Comparison of ENCODE assay signal across 41 mouse cellular contexts in the genomic region with DNA sequence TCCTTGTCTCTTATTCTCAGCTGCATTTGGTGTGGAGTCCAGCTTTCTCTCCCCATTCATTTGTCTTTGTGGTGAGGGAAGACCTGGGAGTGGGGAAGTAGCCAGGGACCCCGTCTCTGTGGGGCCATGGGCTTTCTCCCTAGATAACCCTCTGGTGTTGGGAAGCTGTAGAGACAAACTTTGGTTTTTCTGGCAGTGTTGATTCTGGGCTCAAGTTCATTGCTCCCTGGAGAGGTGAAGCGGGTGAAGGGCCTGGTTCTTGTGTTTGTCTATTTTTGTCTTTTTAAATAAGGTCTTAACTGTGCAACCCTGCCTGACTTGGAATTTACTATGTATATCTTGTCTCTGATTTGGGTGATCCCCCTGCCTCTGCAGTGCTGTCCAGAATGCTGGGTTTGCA. TPM values are rescaled to one million over a fixed set of nuclear protein-coding genes. Genes with fewer than 3 reads are reported as not detected.
"Had no signal": no experiment of that assay in that cellular context is flagged by ENCODE, and none has a peak within 500 bp of the region (broad histone marks: within the 10 kb centered on the region; RNA-seq: fewer than 3 reads in every experiment).

No protein-coding gene starts in this region.

- H3K9me3 ChIP-seq: hindbrain, embryonic 13.5 days; hindbrain, embryonic 15.5 days; kidney, embryonic 15.5 days; limb, embryonic 13.5 days; limb, embryonic 15.5 days; liver, embryonic 12.5 days had no signal

- H3K4me2 ChIP-seq: heart, embryonic 11.5 days; hindbrain, embryonic 13.5 days; hindbrain, embryonic 15.5 days; kidney, embryonic 15.5 days; limb, embryonic 13.5 days; limb, embryonic 15.5 days; liver, embryonic 12.5 days had no signal

- H3K27me3 ChIP-seq: hindbrain, embryonic 13.5 days; hindbrain, embryonic 15.5 days; kidney, embryonic 15.5 days; limb, embryonic 13.5 days; limb, embryonic 15.5 days; liver, embryonic 12.5 days had no signal

- H3K4me3 ChIP-seq: heart, adult 2 months; hindbrain, embryonic 13.5 days; hindbrain, embryonic 15.5 days; kidney, embryonic 15.5 days; limb, embryonic 13.5 days; limb, embryonic 15.5 days; liver, embryonic 12.5 days had no signal

- H3K9ac ChIP-seq: hindbrain, embryonic 15.5 days; kidney, embryonic 15.5 days; limb, embryonic 13.5 days; limb, embryonic 15.5 days; liver, embryonic 12.5 days; liver, embryonic 14.5 days had no signal

- ATAC-seq: hindbrain, postnatal 0 days; intestine, embryonic 16.5 days; liver, embryonic 12.5 days had no signal

- DNase-seq: gastrocnemius, postnatal 10 days; gastrocnemius, postnatal 36 days; heart, adult 11 months; heart, adult 2 months; heart, postnatal 10 days; heart, postnatal 36 days; kidney, adult 11 months; kidney, adult 2 months; kidney, adult 9 months; kidney, postnatal 14 days; layer of hippocampus, adult 9-11 months; layer of hippocampus, postnatal 36 days; left cerebral cortex, postnatal 4 days had no signal

- H3K27ac ChIP-seq: heart, adult 2 months; hindbrain, embryonic 13.5 days; hindbrain, embryonic 15.5 days; hindbrain, postnatal 0 days; kidney, embryonic 15.5 days; kidney, postnatal 0 days; limb, embryonic 13.5 days; limb, embryonic 15.5 days; liver, embryonic 12.5 days; liver, embryonic 14.5 days had no signal

RNA-seq across cellular contexts. Expression of a gene that starts 19.6 kb away (rescaled TPM):
- total RNA-seq: gastrocnemius, postnatal 36 days; hematopoietic stem cell, adult 5-6 weeks; hindbrain, postnatal 0 days; layer of hippocampus, adult 18-20 months; layer of hippocampus, adult 8-10 months; layer of hippocampus, postnatal 14 days; layer of hippocampus, postnatal 36 days; left cerebral cortex, adult 18-20 months; left cerebral cortex, adult 8-10 months; left cerebral cortex, postnatal 10 days; left cerebral cortex, postnatal 25 days; left cerebral cortex, postnatal 4 days had no signal
- polyA plus RNA-seq: hindbrain, embryonic 15.5 days; hindbrain, postnatal 0 days had no signal

RNA-seq across cellular contexts. Expression of a gene that starts 35.6 kb away (rescaled TPM):
- total RNA-seq: gastrocnemius, adult 18-20 months; gastrocnemius, postnatal 10 days; gastrocnemius, postnatal 36 days; heart, adult 2 months; heart, postnatal 10 days; heart, postnatal 36 days; hematopoietic stem cell, adult 5-6 weeks; hindbrain, postnatal 0 days; layer of hippocampus, postnatal 14 days; layer of hippocampus, postnatal 36 days; left cerebral cortex, postnatal 10 days; left cerebral cortex, postnatal 25 days; left cerebral cortex, postnatal 4 days; liver, adult 2 months had no signal
- polyA plus RNA-seq: heart, adult 2 months; hindbrain, embryonic 13.5 days; liver, adult 2 months had no signal

RNA-seq across cellular contexts. Expression of a gene that starts 38.8 kb away (rescaled TPM):
- total RNA-seq: gastrocnemius, adult 18-20 months; gastrocnemius, postnatal 10 days; gastrocnemius, postnatal 36 days; heart, adult 2 months; heart, postnatal 10 days; heart, postnatal 36 days; hematopoietic stem cell, adult 5-6 weeks; layer of hippocampus, adult 18-20 months; layer of hippocampus, adult 8-10 months; layer of hippocampus, postnatal 14 days; layer of hippocampus, postnatal 36 days; left cerebral cortex, adult 18-20 months; left cerebral cortex, adult 8-10 months; left cerebral cortex, postnatal 10 days; left cerebral cortex, postnatal 25 days; left cerebral cortex, postnatal 4 days; liver, adult 2 months had no signal
- polyA plus RNA-seq: gonadal fat pad, adult 2 months; heart, adult 2 months; heart, embryonic 14.5 days; heart, embryonic 16.5 days; hindbrain, embryonic 11.5 days; intestine, embryonic 14.5 days; large intestine, adult 2 months; limb, embryonic 11.5 days; liver, adult 2 months; liver, embryonic 12.5 days; liver, embryonic 14.5 days had no signal
